ENCODE assay signal across 8 mouse cellular contexts in the genomic region with DNA sequence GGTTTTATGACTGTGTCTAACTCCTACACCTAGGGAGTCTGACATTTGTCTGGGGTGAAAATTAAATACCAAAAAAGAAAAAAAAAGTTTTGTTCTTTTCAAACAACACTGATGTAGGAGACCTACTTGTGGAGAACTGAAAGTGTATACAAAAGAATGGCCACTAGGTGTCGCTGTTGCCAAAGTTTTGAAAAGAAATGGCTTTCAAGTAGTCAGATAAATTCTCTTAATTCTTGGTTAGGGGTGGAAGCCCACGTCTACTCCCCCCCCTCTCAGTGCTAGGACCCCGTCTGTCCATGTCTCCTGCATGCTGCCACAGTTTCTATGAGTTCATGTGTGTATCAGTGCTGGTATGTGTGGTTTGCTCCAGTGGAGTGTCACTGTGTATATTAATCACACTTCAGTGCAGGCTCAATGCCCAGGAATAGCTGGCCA.
A peak's percentile ranks its signal among the peaks of the same experiment; 100 is the strongest.
DNase-seq lines count a peak whose midpoint lies in the region; ATAC-seq and TF ChIP-seq lines count a peak whose summit lies in the region.

No protein-coding gene starts in this region.

- intact Hi-C loops in left cerebral cortex, adult 2 months (cut with DNase I): loop anchor here (2.0 to 10.0 kb wide), 4 partner anchors 249 to 719 kb away; a partner anchor contains a TSS

- no peaks in the 10 kb centered on the region for H3K36me3 ChIP-seq in liver, embryonic 11.5 days (ENCODE audit: control insufficient read depth, insufficient read depth, low read length)
- H3K36me3 ChIP-seq in hindbrain, embryonic 15.5 days: no peaks in the 10 kb centered on the region
- H3K36me3 ChIP-seq in midbrain, embryonic 15.5 days (replicated peaks): no peaks in the 10 kb centered on the region

- 1% methylated on average over 3 of the region's 3 CpGs for WGBS in liver, embryonic 11.5 days
- WGBS in hindbrain, embryonic 15.5 days: 1% methylated on average over 3 of the region's 3 CpGs
- WGBS in midbrain, embryonic 15.5 days: 0% methylated on average over 3 of the region's 3 CpGs

- H3K27me3 ChIP-seq in liver, embryonic 11.5 days (replicated peaks; ENCODE audit: control insufficient read depth, insufficient read depth, low read length): no peaks in the 10 kb centered on the region
- no peaks in the 10 kb centered on the region for H3K27me3 ChIP-seq in hindbrain, embryonic 15.5 days
- no peaks in the 10 kb centered on the region for H3K27me3 ChIP-seq in midbrain, embryonic 15.5 days (replicated peaks)

- H3K4me2 ChIP-seq in liver, embryonic 11.5 days: no peak overlapping the region
- H3K4me2 ChIP-seq in hindbrain, embryonic 15.5 days: 0 out of 2 replicates have a peak overlapping the region, but pooled peaks have one; percentile 20
- no peak overlapping the region for H3K4me2 ChIP-seq in midbrain, embryonic 15.5 days

- H3K4me1 ChIP-seq in liver, embryonic 11.5 days (replicated peaks; ENCODE audit: control insufficient read depth, insufficient read depth, low read length): no peaks in the 10 kb centered on the region
- no peaks in the 10 kb centered on the region for H3K4me1 ChIP-seq in hindbrain, embryonic 15.5 days (replicated peaks)
- H3K4me1 ChIP-seq in midbrain, embryonic 15.5 days: no peaks in the 10 kb centered on the region

- no peak for ATAC-seq in liver, embryonic 11.5 days (replicated peaks; ENCODE audit: low FRiP score)
- peak; percentile 58 for ATAC-seq in erythroblast, adult 5-6 weeks (replicated peaks; ENCODE audit: low FRiP score, poor library complexity, severe bottlenecking)
- ATAC-seq in hindbrain, embryonic 15.5 days (ENCODE audit: low FRiP score, low read depth): peak; percentile 67; the same call in 1 of the 2 replicates
- peak; percentile 62 for ATAC-seq in midbrain, embryonic 15.5 days (replicated peaks)

- no peak overlapping the region for H3K27ac ChIP-seq in liver, embryonic 11.5 days (ENCODE audit: low read depth, low read length)
- H3K27ac ChIP-seq in hindbrain, embryonic 15.5 days (replicated peaks): no peak overlapping the region
- no peak overlapping the region for H3K27ac ChIP-seq in left cerebral cortex, adult 2 months
- H3K27ac ChIP-seq in midbrain, embryonic 15.5 days: no peak overlapping the region

- DNase-seq in liver: peak; percentile 62
- no peak for DNase-seq in liver, embryonic 11.5 days (ENCODE audit: low spot score)
- DNase-seq in adrenal gland, postnatal 25 days: peak; percentile 39
- DNase-seq in left cerebral cortex, adult 2 months (ENCODE audit: extremely low spot score in 1 of 2, low spot score in 2 of 2): peak; percentile 62 to 64
- peak; percentile 74 for DNase-seq in testis, postnatal 10 days (ENCODE audit: low spot score)

- peak; percentile 88 for TF ChIP-seq CTCF in left cerebral cortex, adult 2 months (IDR thresholded peaks at IDR 0.05)

- no peak overlapping the region for H3K4me3 ChIP-seq in liver, embryonic 11.5 days (ENCODE audit: low read depth, low read length)
- H3K4me3 ChIP-seq in hindbrain, embryonic 15.5 days: no peak overlapping the region
- H3K4me3 ChIP-seq in left cerebral cortex, adult 2 months: no peak overlapping the region
- H3K4me3 ChIP-seq in midbrain, embryonic 15.5 days: no peak overlapping the region

- no peaks in the 10 kb centered on the region for H3K9me3 ChIP-seq in liver, embryonic 11.5 days (ENCODE audit: control insufficient read depth, low read length)
- H3K9me3 ChIP-seq in hindbrain, embryonic 15.5 days: no peaks in the 10 kb centered on the region
- H3K9me3 ChIP-seq in midbrain, embryonic 15.5 days: no peaks in the 10 kb centered on the region

- no peak overlapping the region for H3K9ac ChIP-seq in liver, embryonic 11.5 days (ENCODE audit: low read depth, low read length)
- no peak overlapping the region for H3K9ac ChIP-seq in hindbrain, embryonic 15.5 days
- H3K9ac ChIP-seq in midbrain, embryonic 15.5 days: no peak overlapping the region
